Mouse (Mus musculus) forebrain, embryonic 15.5 days (tissue): Measurements from ENCODE around the gene Flnc. TPM values are rescaled to one million over a fixed set of nuclear protein-coding genes. Genes with fewer than 3 reads are reported as not detected.
"Not testable (repeated sequence)": the region's sequence is repeated elsewhere in the genome, so short reads cannot be mapped to it uniquely, and the experiment has no call there.

Experiments
- ATAC-seq: fragments of 200-750 bp; cut with Nextera tagmentation; replicated peaks from 2 replicates; pipeline ENCODE4 v1.8.0; 2017; ENCODE audit warnings: mild to moderate bottlenecking, moderate TSS enrichment, moderate library complexity
- H3K27ac ChIP-seq: fragments of 300-500 bp; sonication (generic); replicated peaks from 2 replicates; pipeline ENCODE4 v1.5.1; 2015; ENCODE audit warnings: mild to moderate bottlenecking, inconsistent platforms
- H3K27me3 ChIP-seq: fragments of 300-500 bp; sonication (generic); 2 replicates; pipeline ENCODE4 v1.6.1; 2015; ENCODE audit warnings: inconsistent platforms
- H3K36me3 ChIP-seq: fragments of 300-500 bp; sonication (generic); 2 replicates; pipeline ENCODE4 v1.6.1; 2015; ENCODE audit warnings: mild to moderate bottlenecking, inconsistent platforms
- H3K4me1 ChIP-seq: fragments of 300-500 bp; sonication (generic); 2 replicates; pipeline ENCODE4 v1.6.1; 2015; ENCODE audit warnings: inconsistent platforms
- H3K4me2 ChIP-seq: fragments of 300-500 bp; sonication (generic); replicated peaks from 2 replicates; pipeline ENCODE4 v1.6.1; 2015; ENCODE audit warnings: mild to moderate bottlenecking, inconsistent platforms
- H3K4me3 ChIP-seq: fragments of 300-500 bp; sonication (generic); 2 replicates; pipeline ENCODE4 v1.5.1; 2015; ENCODE audit warnings: mild to moderate bottlenecking, inconsistent platforms
- H3K9ac ChIP-seq: fragments of 300-500 bp; sonication (generic); replicated peaks from 2 replicates; pipeline ENCODE4 v1.6.1; 2015; ENCODE audit warnings: mild to moderate bottlenecking, inconsistent platforms
- H3K9me3 ChIP-seq: fragments of 300-500 bp; sonication (generic); 2 replicates; pipeline ENCODE4 v1.6.1; 2016; ENCODE audit warnings: inconsistent platforms
- WGBS: fragments of 180-500 bp; shearing (Covaris S2); methylation state at CpG from one replicate; pipeline ENCODE4 v1.1.7; 2015; ENCODE audit warnings: mixed read lengths; 5-methylcytosine and 5-hydroxymethylcytosine counted together
- polyA plus RNA-seq: library from polyadenylated mRNA; unstranded; fragments of >200 nt; fragmentation: Nextera tagmentation; extraction: Ambion mirVana; gene quantifications from 2 replicates; pipeline ENCODE4 v1.2.1, GENCODE M21; 2015

Flnc gene
- 1.9 and 2.0 TPM in 2 replicates for polyA plus RNA-seq

DNA sequence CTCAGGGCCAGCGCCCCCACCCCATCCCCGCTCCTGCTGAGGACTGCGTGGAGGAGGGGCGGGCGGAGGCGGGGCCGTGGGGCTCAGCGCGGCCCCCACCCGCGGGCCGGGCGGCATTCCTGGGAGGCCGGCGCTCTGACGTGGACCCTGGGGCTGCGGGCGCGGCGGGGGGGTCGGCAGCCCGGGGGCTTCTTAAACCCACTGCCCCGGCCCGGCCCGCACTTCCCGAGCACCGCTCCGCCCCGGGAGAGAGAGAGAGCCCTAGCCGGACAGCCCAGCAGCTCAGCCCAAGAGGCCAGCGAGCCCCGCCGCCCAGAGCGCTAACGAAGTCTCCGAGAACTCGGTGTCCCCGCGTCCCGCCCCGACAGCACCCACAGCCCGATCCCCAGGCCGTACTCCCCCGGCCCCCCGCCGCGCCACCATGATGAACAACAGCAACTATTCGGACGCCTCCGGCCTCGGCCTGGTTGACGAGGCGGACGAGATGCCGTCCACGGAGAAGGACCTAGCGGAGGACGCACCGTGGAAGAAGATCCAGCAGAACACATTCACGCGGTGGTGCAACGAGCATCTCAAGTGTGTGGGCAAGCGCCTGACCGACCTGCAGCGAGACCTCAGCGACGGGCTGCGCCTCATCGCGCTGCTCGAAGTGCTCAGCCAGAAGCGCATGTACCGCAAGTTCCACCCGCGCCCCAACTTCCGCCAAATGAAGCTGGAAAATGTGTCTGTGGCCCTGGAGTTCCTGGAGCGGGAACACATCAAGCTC lies at the start of gene Flnc:
TSS of gene Flnc (plus strand) at position 219 of the 766 bp plus-strand sequence.
- Histone ChIP-seq H3K27ac (no peak within 1 kb of the TSS), H3K4me1 (peaks cover 53% of the 10 kb centered on the region)
- ATAC-seq: no peak; the same call in 1 of the 2 replicates

DNA sequence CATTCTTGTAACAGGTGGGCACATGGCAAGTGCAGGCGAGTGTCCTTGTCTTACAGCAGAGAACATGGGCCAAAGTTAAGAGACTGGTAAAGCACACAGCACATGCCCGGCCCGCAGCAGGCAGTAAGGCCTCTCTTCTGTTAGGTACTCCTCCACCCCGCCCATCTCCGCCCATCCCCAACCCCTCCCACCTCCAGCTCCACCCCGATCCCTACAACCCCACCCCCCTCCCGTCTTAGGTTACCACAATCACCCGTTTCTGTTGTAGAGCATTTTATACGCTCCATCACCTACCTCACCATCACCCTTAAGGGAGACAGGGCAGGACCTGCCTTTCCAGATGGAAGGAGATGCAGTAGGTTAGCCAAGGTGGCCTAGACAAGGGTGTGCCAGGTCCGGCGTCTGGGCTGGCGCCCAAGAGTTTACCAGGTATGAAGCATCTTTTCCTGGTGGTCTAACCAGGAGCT lies 45.0 kb upstream of the Flnc start, which contains the start of gene Opn1sw:
TSS of gene Opn1sw (minus strand) at position 417 of the 467 bp plus-strand sequence.
- H3K4me3 ChIP-seq: no peak within 1 kb of the TSS
- H3K4me2 ChIP-seq: peak within 1 kb of the TSS; percentile 16; the same call in 1 of the 2 replicates
- no peak within 1 kb of the TSS for H3K9ac ChIP-seq
- peak; percentile 62 for ATAC-seq
- H3K4me1 ChIP-seq: peaks cover 10% of the 10 kb centered on the region
- peak within 1 kb of the TSS; percentile 28; the same call in 1 of the 2 replicates for H3K27ac ChIP-seq
- no peaks in the 10 kb centered on the region for H3K9me3 ChIP-seq
- WGBS: 7% methylated on average over 12 of the region's 12 CpGs
- no peaks in the 10 kb centered on the region for H3K36me3 ChIP-seq
- 0 out of 2 replicates have a peak, but pooled peaks cover 5% of the 10 kb centered on the region for H3K27me3 ChIP-seq

More for the DNA sequence above, at the start of gene Flnc:
- under 1% methylated on average over 77 of the region's 77 CpGs for WGBS
- H3K9ac ChIP-seq: peak within 1 kb of the TSS; percentile 49
- H3K4me3 ChIP-seq: peak within 1 kb of the TSS; percentile 45
- H3K27me3 ChIP-seq: peaks cover 25% of the 10 kb centered on the region
- H3K36me3 ChIP-seq: no peaks in the 10 kb centered on the region
- H3K9me3 ChIP-seq: no peaks in the 10 kb centered on the region
- H3K4me2 ChIP-seq: peak within 1 kb of the TSS; percentile 80

GRCm38 (mm10) chr6:29388606-29389080 lies 44.4 kb upstream of the Flnc start:
- Histone ChIP-seq H3K27ac (peak overlapping the region; percentile 28; the same call in 1 of the 2 replicates), H3K4me3 (no peak overlapping the region), H3K36me3 (no peaks in the 10 kb centered on the region), H3K9me3 (no peaks in the 10 kb centered on the region), H3K4me2 (peak overlapping the region; percentile 16; the same call in 1 of the 2 replicates), H3K9ac (no peak overlapping the region), H3K27me3 (0 out of 2 replicates have a peak, but pooled peaks cover 5% of the 10 kb centered on the region), H3K4me1 (peaks cover 10% of the 10 kb centered on the region)
- WGBS: 16% methylated on average over 11 of the region's 11 CpGs
- ATAC-seq: peak; percentile 84

DNA sequence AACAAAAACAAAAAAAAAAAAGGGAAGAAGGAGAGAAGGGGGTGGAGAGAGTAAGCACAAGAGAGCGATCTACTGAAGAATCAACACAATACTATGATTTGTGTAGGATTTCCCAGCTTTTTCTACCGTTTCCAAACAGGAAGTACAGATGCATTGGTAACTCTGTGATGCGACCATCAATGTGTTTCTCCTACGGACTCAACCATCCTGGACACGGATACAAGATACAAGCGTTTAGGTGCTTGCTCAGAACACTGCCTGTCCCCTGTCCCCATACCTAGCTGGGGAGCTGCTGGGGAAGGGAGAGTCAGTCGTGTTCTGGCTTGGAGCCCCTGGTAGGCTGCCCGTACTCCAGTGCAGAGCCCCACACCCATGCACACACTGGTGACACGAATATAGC lies 43.6 kb upstream of the Flnc start:
- H3K36me3 ChIP-seq: no peaks in the 10 kb centered on the region
- peaks cover 10% of the 10 kb centered on the region for H3K4me1 ChIP-seq
- H3K4me3 ChIP-seq: no peak overlapping the region
- H3K27me3 ChIP-seq: 0 out of 2 replicates have a peak, but pooled peaks cover 5% of the 10 kb centered on the region
- H3K9ac ChIP-seq: no peak overlapping the region
- no peak overlapping the region for H3K4me2 ChIP-seq
- ATAC-seq: no peak
- H3K27ac ChIP-seq: no peak overlapping the region
- 61% methylated on average over 9 of the region's 9 CpGs for WGBS
- H3K9me3 ChIP-seq: no peaks in the 10 kb centered on the region

- H3K4me2 ChIP-seq, H3K27me3 ChIP-seq, H3K4me3 ChIP-seq, H3K36me3 ChIP-seq, H3K9me3 ChIP-seq, H3K9ac ChIP-seq, ATAC-seq, H3K27ac ChIP-seq: not testable (repeated sequence)
- peaks cover 12% of the 10 kb centered on the region for H3K4me1 ChIP-seq
- WGBS: 94% methylated on average over 1 of the region's 1 CpGs
Measured at GRCm38 (mm10) chr6:29390500-29390899, 42.6 kb upstream of the Flnc start.

DNA sequence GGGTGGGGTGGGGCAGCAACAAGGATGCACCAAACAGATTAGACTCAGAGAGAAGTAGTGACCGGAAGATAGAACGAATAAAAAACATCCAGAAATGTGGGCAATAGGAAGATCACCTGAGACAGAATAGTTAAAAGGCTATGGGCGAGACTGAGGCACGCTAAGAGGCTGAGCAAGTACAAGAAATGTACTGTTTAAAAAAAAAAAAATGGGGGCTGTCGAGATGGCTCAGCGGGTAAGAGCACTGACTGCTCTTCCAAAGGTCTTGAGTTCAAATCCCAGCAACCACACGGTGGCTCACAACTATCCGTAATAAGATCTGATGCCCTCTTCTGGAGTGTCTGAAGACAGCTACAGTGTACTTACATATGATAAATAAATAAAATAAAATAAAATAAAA lies 41.8 kb upstream of the Flnc start:
- not testable (repeated sequence) for H3K36me3 ChIP-seq, H3K27ac ChIP-seq, H3K9ac ChIP-seq, H3K27me3 ChIP-seq, H3K4me3 ChIP-seq, H3K4me2 ChIP-seq, H3K9me3 ChIP-seq, ATAC-seq
- 80% methylated on average over 8 of the region's 8 CpGs for WGBS
- H3K4me1 ChIP-seq: peaks cover 17% of the 10 kb centered on the region

DNA sequence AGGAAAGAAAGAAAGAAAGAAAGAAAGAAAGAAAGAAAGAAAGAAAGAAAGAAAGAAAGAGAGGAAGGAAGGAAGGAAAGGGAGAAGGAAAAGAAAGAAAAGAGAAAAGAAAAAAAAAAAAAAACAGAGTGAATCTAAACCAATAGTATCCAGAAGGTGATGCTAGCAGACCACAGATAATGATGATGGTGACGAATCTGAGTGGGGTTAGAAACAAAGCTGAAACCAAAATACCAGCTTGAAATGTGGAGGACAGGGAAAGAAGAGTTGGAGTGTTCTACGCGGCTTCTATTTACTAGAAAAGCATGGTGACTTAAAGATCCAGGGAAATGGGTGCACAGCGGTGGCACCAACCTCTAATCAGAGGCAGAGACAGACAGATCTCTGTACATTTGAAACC lies 41.3 kb upstream of the Flnc start:
- Histone ChIP-seq H3K9ac (no peak overlapping the region), H3K9me3 (no peaks in the 10 kb centered on the region), H3K36me3 (no peaks in the 10 kb centered on the region), H3K4me3 (no peak overlapping the region), H3K27ac (no peak overlapping the region), H3K4me1 (peaks cover 17% of the 10 kb centered on the region), H3K4me2 (no peak overlapping the region), H3K27me3 (0 out of 2 replicates have a peak, but pooled peaks cover 5% of the 10 kb centered on the region)
- WGBS: 73% methylated on average over 4 of the region's 4 CpGs
- no peak for ATAC-seq

- Histone ChIP-seq H3K36me3 (no peaks in the 10 kb centered on the region), H3K9ac (no peak overlapping the region), H3K4me2 (no peak overlapping the region), H3K9me3 (no peaks in the 10 kb centered on the region), H3K4me1 (peaks cover 19% of the 10 kb centered on the region), H3K4me3 (no peak overlapping the region), H3K27ac (no peak overlapping the region), H3K27me3 (no peaks in the 10 kb centered on the region)
- WGBS: 54% methylated on average over 1 of the region's 1 CpGs
- ATAC-seq: no peak
Measured at GRCm38 (mm10) chr6:29394286-29394685, 38.8 kb upstream of the Flnc start.

GRCm38 (mm10) chr6:29395910-29396713 lies 36.9 kb upstream of the Flnc start, which contains the start of gene Ccdc136:
Ccdc136 (plus strand) TSS chr6:29396309.
- peak within 1 kb of the TSS; percentile 90 for H3K4me2 ChIP-seq
- peak within 1 kb of the TSS; percentile 84 for H3K27ac ChIP-seq
- H3K9me3 ChIP-seq: no peaks in the 10 kb centered on the region
- peak; percentile 89 for ATAC-seq
- H3K4me1 ChIP-seq: peaks cover 19% of the 10 kb centered on the region
- H3K9ac ChIP-seq: peak within 1 kb of the TSS; percentile 78
- H3K36me3 ChIP-seq: no peaks in the 10 kb centered on the region
- no peaks in the 10 kb centered on the region for H3K27me3 ChIP-seq
- H3K4me3 ChIP-seq: peak within 1 kb of the TSS; percentile 71
- WGBS: under 1% methylated on average over 48 of the region's 49 CpGs

- ATAC-seq: peak; percentile 66
- Histone ChIP-seq H3K36me3 (no peaks in the 10 kb centered on the region), H3K4me2 (peak overlapping the region; percentile 90), H3K27ac (peak overlapping the region; percentile 84), H3K27me3 (no peaks in the 10 kb centered on the region), H3K9ac (peak overlapping the region; percentile 78), H3K9me3 (no peaks in the 10 kb centered on the region), H3K4me3 (peak overlapping the region; percentile 71), H3K4me1 (peaks cover 19% of the 10 kb centered on the region)
- WGBS: under 1% methylated on average over 24 of the region's 24 CpGs
Measured at GRCm38 (mm10) chr6:29396714-29397540, 36.1 kb upstream of the Flnc start.

GRCm38 (mm10) chr6:29397575-29397974 lies 35.5 kb upstream of the Flnc start:
- peak overlapping the region; percentile 71 for H3K4me3 ChIP-seq
- peaks cover 20% of the 10 kb centered on the region for H3K4me1 ChIP-seq
- H3K4me2 ChIP-seq: peak overlapping the region; percentile 90
- H3K27me3 ChIP-seq: no peaks in the 10 kb centered on the region
- H3K9ac ChIP-seq: peak overlapping the region; percentile 78
- no peaks in the 10 kb centered on the region for H3K9me3 ChIP-seq
- peak; percentile 68 for ATAC-seq
- WGBS: 3% methylated on average over 6 of the region's 6 CpGs
- H3K36me3 ChIP-seq: no peaks in the 10 kb centered on the region
- H3K27ac ChIP-seq: peak overlapping the region; percentile 84
